Mouse (Mus musculus): ENCODE results near the gene Ptger1.

- no peak for TF ChIP-seq CTCF (conservative IDR thresholded peaks at IDR 0.05; ENCODE audit: low read length)
- no peak for TF ChIP-seq NANOG (IDR thresholded peaks at IDR 0.05; ENCODE audit: borderline replicate concordance, low read length)
These were observed 14.6 kb downstream of the Ptger1 start for GRCm38 (mm10) chr8:83681099-83681498.
